Mouse (Mus musculus) neural tube, embryonic 10.5 days (tissue): ENCODE data around the gene Pabpc1l.

ENCODE experiments used
- DNase-seq: peaks from one replicate; pipeline ENCODE4 v3.0.0-alpha.2; 2017; ENCODE audit warnings: low spot score; ENCODE audit errors: extremely low spot score

Gene Pabpc1l

DNA sequence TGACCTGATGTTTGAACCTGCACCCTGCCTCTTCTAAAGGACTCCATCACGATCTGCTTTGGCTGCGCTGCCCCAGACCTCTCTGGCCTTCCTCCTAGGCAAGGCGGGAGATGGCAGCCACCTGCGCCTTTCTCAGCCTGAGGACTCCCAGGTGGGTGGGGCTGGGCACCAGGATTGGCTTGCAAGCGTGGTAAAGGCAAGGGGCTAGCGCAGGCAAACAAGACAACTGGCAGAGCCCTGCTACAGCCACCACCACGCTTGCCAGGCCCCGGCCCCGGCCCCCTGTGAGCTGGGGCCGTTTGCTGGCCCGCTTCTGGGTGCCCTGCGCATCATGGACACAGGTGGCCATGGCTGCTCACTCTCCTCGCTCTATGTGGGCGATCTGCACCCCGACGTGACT, at the start of gene Pabpc1l:
TSS of gene Pabpc1l (plus strand) at position 301 of the 400 bp plus-strand sequence.
- no peak for DNase-seq

DNA sequence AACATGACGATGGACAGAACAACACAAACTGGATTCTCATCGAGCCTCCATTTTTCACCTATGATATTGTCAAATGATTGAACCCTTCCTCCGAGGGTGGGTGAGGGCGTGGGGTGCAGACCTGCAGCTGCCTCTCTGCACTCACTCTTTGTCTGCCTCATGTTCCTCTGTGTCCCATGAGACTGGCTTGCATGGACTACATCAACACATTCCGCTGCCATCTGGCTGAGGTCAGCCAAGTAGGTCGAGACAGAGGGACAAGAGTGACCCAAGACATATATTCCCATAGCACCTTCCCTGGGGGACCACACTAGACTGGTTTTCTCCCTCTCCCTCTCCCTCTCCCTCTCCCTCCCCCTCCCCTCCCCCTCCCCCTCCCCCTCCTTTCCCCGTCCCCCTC, 48.8 kb upstream of the Pabpc1l start:
- no peak for DNase-seq

DNA sequence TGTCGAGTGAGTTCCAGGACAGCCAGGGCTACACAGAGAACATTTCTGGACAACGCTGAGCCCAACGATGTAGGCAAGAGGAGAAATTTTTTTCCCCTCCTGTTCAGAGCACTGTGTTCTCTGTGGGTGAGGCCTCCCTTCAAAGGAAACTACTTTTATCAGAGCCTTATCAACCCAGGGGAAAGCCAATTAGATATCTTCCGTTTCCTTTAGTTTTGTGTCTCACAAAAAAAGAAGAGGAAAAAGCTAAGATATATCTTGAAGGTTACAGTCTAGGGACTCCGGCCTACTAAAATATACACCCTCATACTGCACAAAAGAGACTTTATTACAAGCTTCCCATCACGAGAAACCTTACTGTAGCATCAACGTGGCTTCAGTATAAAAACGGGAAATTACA, 38.0 kb upstream of the Pabpc1l start:
- DNase-seq: no peak

DNA sequence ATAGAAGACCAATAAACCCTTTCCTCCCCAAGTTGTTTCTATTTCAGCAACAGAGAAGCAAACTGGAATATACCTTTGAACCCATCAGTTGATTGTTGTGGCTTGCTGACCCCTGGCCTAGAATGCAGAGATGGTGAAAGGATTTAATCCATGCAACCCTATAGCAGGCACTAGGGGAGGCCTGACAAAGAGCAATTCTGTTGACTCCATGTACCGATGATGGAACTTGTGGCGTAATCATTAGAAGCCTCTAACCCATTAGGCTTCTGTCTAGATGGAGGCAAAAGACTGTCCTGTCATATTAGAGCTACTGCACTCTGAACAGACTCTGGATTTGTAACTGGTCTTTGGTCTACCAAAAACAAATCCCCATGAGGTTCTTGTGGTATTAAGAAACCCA, 32.4 kb upstream of the Pabpc1l start:
- no peak for DNase-seq

DNA sequence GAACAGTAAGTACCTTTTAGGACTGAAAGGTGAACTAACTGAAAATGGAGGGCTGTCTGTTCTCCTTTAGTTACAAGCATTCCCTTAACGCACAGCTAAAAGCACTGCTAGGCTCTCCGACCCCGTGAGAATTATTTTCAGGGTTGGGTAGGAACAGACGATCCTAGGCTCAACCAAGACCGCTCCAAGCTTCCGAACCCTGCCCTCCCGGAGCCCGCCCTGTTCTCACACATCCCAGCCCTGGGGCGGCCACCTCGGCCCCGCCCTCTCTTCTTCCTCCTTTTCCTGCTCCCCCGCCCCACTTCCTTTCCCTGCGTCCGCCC, 30.6 kb upstream of the Pabpc1l start, which contains the start of gene Ywhab:
TSS of gene Ywhab (plus strand) at position 307 of the 323 bp plus-strand sequence.
- DNase-seq: no peak

DNA sequence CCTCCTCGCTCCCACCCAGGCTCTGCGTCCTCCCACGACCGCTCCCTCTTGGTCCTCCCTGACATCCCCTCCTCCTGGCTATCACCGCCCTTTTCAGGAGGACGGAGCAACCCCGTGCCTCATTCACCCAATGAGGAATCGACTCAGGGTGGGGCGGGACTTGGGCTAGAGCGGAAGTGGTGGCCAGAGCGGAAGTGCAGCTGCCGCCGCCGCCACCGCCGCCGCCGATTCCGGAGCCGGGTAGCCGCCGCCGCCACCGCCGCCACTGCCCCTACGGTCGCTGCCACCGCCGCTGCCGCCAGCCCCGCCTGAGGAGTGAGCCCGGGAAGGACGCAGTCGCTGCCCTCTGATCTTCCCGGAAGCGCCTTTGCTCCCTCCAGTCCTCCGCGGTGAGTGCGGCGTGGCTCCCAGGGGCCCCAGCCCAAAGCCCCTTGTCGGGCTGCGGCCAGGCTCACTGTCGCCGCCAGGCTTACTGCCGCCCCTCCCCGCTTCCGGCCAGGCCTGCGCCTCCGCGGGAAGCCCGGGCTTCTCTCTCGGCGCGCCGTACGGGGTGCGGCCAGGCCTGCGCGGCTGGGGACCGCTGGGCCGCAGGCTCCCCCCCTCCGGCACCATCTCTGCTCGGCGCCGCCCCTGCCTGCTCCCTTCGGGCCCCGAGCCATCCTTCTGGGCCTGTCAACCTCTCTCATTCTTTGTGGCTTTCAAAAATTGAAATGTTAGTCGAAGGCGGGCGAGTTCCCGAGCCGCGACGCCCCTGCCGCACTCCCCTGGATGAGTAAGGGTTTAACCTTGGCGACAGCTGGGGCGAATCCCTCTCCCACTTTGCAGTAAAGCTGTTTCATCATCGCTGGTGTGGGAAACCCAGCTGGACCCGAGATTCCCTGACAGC, 30.0 kb upstream of the Pabpc1l start:
- DNase-seq: peak; percentile 90

DNA sequence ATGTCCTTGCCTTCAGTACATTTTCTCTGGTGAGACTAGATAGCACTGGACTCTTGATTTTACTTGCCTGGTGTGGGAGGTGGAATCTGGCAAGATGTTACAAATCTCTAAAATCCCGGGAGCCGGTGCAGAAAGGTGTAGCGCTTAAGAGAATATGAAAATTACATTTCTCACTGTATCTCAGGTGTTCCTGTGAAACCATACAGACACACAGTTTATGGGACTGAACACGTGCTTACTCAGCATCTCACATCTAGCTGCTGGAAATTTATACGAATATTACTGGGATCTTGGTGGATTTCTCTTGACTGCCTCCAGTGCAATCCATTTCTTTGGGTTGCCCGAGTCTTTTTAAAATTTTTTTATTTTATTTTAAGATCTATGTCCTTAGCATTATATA, 29.0 kb upstream of the Pabpc1l start:
- no peak for DNase-seq

DNA sequence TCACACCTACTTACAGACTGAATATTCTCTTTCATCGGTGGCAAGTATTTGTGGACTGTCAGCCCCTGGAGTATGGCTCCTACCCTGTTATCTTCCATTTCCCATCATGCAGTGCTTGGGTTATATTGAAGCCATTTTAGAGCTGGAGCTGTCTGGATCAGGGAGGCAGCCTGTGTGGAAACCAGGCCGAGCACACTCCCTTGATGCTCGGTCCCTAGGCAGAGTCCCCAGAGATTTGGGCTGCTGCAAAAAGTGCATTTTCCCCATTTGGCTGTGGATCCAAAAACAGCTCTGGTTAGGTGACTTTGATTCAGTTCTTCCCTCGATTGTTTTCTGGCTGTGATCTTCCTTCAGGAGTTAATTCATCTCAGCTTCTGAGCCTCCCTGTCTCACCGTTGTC, 28.4 kb upstream of the Pabpc1l start:
- DNase-seq: no peak

DNA sequence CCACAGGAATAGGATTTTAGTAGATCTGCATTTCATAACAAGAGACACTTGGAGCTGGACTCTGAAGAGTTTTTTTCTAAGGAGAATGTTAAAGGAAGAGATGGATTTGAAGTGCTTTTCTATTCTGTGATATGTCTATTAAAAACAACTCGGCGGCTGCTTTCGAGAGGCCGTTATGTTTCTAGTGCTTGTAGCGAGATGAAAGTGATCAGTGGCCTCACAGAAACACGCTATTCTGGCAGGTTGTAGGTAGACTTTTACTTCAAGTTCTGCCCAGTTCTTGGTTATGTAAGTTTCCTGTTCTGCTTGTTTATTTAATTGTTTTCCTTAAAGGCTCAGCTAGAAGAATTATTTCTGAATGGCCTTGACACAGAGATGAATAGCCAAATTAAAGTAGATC, 26.3 kb upstream of the Pabpc1l start:
- DNase-seq: no peak

DNA sequence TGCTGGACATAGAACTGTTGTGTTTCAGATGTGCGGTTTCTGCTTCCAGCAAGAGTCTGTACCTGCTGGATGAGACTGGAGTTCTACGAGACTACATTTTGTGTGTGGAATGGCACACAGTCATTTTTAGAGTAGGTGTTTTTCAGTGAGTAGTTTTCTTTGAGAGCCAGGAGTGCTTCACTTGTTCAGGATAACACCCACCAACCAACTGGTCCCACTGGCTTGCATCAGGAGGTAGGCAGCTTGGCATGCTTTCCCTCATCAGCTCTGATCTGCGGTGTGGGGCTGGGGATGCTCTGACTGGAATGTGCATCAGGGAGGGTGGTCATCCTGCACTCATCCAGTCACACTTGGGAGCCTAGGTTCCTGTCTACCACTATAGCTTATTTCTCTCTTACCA, 22.6 kb upstream of the Pabpc1l start:
- DNase-seq: no peak

DNA sequence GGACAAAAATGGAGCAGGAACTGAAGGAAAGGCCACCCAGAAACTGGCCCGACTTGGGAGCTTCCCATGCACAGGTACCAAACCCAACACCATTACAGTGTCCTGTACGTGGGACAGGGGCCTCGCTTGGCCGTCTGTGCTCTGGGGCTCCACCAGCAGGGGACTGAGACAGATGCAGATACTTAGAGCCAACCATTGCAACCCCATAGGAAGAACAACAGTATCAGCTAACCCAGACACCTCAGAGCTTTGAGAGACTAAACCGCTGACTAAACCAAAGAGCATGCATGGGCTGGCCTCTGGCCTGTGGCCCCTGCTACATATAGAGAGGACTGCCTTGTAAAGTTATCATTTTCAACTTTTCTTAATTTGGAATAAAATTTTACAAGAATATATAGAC, 20.7 kb upstream of the Pabpc1l start:
- DNase-seq: no peak

DNA sequence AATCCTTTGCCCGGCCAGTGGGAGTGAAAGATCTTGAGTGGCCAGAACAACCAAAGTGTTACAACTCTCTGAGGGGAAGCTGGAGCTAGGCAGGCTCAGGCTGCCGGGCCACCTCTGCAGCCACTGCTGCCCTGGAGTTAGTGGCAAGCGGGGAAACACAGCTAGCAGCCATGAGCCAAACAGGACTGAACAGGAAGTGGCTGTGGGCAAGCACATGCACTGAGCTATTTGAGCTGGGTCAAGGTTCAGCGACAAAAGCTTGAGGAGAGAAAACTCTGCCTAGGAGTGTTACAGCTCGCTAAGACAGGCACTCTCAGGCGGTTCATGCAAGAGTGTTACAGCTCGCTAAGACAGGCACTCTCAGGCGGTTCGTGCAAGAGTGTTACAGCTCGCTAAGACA, 18.3 kb upstream of the Pabpc1l start:
- DNase-seq: no peak

DNA sequence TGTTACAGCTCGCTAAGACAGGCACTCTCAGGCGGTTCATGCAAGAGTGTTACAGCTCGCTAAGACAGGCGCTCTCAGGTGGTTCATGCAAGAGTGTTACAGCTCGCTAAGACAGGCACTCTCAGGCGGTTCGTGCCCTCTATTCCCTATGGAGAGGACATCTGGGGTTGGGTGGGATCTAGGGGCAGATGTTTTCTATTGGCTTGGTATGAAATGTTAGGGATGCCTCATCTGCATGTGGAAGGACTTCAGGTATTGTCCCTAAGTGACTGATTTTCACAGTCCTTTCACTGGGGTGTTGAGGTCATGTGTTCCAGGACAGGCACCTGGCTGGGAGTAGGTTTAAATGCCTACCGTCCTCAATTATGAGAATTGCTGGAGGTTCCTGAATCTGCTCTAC, 17.7 kb upstream of the Pabpc1l start:
- DNase-seq: no peak

DNA sequence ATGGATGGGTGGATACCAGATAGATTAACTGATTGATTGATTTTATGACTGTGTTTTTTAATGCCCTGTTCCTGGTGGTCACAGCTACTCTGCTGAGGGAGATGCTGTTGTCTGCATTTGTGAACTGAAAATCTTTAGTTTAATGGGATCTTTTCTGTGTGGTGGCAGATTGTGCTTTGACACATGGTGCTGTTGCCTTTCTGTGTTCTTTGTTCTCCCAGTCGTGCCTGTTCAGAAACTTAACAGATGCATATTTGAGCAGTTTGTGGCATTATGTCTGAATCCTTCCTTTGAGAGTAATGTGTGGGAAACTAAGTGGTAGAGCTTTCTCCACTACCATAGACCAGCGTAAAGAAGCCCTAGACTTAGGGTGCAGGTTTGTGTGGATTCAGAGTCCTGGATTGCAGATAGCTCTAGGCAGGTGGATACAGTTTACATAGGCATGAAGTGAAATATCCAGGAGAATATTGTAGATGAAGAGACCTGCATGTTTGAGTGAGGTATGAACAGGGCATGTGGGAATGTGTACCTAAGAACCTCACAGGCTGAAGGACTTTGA, 17.2 kb upstream of the Pabpc1l start:
- DNase-seq: no peak

DNA sequence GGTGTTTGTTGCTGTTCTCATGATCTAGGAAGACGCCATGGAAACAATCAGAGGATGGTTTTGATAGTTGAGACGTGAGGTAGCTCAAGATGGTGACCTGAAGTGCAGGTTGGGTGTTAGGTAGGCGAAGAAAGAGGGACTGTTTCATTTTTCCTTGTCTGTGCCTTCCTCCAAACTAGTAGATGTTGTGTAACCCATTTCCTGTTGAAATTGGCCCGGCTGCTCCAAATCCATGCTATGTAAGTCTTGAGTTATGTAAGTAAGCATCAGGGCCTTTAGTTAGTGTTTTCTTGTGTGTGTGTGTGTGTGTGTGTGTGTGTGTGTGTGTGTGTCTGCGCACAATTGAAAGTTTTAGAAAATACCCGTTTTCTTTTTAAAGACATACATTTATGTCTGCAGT, 16.0 kb upstream of the Pabpc1l start:
- DNase-seq: no peak

DNA sequence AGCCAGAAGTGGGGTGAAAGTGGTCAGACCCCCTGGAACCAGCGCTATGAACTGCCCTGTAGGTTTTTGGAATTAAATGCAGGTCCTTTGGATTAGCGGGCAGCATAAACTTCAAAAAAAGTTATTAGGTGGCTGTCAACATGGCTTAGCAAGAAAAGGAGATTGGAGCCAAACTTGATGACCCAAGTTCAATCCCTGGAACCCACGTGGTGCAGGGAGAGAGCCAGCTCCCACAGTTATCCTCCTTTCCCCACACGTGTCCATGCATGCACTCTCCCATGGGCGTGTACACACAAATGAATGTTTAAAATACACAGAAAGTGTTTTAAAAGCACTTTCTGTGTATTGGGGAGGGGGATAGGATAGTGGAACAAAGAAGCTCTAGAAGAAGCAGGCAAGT, 14.8 kb upstream of the Pabpc1l start:
- no peak for DNase-seq

DNA sequence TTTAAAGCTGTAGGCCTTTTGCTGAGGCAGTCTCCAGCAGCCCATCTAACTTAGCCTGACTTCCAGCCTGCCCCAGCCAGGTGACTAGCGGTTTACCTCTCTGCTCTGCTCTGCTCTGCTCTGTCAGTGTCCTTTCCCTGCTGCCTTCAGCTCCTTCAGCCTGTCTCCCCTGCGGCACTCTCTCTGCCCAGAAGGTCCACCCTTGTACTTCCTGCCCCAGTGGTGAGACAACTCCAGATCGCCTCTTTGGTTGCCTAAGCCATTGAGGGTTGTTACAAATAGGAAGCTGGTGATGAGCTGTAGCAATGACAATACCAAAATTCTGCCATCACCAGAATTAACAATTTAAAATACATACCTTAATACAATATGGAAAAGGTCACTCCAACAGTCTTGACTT, 14.3 kb upstream of the Pabpc1l start:
- no peak for DNase-seq

DNA sequence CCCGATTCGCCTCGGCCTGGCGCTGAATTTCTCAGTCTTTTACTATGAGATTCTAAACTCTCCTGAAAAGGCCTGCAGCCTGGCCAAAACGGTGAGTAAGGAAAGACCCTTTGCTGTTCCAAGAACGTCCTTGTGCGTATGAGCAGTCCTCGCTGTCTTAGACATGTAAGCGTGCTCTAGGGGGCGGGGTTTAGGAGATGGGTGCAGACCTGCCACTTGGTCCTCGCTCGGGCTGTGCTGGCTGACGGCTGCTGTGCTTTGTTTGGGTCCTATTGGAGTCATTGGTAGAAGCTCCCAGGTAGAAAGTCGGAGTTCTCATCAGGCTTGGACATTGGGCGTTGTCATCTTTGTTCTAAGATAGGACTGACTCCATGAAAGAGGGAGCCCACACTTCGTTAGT, 9.9 kb upstream of the Pabpc1l start:
- no peak for DNase-seq

DNA sequence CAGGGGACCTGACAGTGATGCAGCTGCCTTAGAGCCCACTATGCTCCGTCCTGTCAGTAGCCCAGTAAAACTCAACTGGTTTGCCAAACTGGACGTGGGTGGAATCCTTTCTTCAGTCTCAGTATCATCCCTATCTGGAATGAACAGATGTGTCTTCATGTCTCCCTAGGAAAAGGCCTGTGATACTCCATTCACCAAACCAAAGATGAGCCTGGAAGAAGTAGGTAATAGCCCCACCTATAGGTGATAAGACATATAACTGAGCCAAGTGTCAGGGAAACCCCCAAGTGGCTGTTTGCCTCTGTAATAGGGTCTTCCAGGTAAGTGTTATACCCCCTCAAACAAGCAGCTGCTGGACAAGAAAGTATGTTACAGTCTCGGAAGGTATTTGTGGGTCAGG, 6.3 kb upstream of the Pabpc1l start:
- DNase-seq: no peak

DNA sequence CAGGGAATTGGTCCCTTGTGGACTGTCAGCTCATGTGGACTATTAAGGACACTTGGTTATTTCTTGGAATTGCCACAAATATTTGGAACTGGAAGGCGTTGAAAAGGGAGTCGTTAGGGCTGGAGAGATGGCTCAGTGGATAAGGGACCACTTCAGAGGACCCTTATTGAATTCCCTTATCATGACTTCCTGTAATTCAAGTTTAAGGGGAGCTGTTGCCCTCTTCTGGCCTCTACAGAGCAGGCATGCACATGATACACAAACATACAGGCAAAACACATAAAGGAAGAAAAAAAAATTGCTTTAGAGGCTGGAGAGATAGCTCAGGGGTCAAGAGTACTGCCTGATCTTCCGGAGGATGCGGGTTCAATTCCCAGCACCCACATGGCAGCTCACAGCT, 5.3 kb upstream of the Pabpc1l start:
- no peak for DNase-seq

DNA sequence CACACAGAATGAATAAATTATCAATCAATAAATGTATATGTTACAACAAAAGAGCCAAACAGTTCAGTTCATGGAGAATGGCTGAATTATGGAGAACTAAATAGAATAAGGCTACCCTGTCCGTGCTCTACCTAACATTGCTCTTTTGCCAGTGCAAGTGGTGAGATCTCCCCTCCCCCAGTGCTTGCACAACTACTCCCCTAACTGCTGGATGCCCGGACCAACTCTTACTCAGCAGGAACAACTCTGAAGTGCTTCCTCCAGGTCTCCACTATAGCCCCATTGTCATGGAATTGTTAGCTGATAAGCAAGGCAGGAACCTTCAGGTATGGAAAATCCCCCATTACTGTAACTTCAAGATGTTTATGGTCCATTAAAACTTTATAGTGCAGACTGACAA, 3.1 kb upstream of the Pabpc1l start:
- no peak for DNase-seq

DNA sequence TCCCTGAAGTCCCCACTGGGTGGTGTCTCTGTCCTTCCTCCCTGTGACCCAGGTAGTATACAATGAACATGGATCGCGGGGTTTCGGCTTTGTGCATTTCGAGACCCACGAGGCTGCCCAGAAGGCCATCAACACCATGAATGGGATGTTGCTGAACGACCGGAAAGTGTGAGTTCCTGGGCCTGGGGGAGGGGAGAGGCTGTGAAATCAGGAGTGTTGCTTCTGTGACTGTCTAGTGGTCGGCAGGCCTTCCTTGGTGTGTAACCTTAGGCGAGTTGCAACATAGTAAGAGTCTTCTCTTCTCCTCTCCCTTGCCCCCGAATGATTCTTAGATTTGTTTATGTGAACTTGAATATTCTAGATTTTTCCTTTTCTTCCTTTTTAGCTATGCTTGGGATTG, 5.9 kb downstream of the Pabpc1l start:
- no peak for DNase-seq

DNA sequence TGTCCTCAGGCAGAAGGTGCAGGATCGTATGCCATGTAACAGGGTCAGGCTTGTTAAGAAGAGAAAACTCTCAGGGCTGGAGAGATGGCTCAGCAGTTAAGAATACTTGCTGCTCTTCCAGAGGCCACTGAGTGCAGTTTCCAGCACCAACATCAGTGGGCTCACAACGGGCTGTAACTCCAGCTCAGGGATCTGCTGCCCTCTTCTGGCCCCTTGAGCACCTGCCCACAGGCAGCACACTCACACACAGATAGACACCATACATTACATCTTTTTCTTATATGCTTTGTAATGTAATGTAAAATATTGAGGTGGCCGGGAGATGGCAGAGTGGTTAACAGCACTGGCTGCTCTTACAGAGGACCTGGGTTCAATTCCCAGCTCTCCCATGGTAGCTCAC, 7.7 kb downstream of the Pabpc1l start:
- DNase-seq: no peak
